Mouse (Mus musculus): ENCODE data around the gene Wnt9b. TPM values are rescaled to one million over a fixed set of nuclear protein-coding genes. Genes with fewer than 3 reads are reported as not detected.

Wnt9b gene
- polyA plus RNA-seq, 1 experiment, result not detected

- Histone ChIP-seq H3K4me3 (ENCODE audit: insufficient read depth, low read length) (no peak overlapping the region), H3K4me1 (ENCODE audit: control insufficient read depth, insufficient read depth, low read length) (no peaks in the 10 kb centered on the region), H3K27ac (ENCODE audit: insufficient read depth, low read depth, low read length) (no peak overlapping the region)
- TF ChIP-seq POLR2A (IDR thresholded peaks at IDR 0.05; ENCODE audit: borderline replicate concordance, low read depth, low read length) (no peak), CTCF (IDR thresholded peaks at IDR 0.05; ENCODE audit: low read depth, low read length) (no peak)
Measured at GRCm38 (mm10) chr11:103711851-103712587, 37.6 kb downstream of the Wnt9b start.

GRCm38 (mm10) chr11:103709982-103710381 is 39.6 kb downstream of the Wnt9b start:
- H3K4me3 ChIP-seq (ENCODE audit: insufficient read depth, low read length), result no peak overlapping the region
- no peaks in the 10 kb centered on the region for H3K4me1 ChIP-seq (ENCODE audit: control insufficient read depth, insufficient read depth, low read length)
- TF ChIP-seq CTCF (IDR thresholded peaks at IDR 0.05; ENCODE audit: low read depth, low read length) (no peak), POLR2A (IDR thresholded peaks at IDR 0.05; ENCODE audit: borderline replicate concordance, low read depth, low read length) (no peak)
- H3K27ac ChIP-seq (ENCODE audit: insufficient read depth, low read depth, low read length), result no peak overlapping the region

- no peak overlapping the region for H3K27ac ChIP-seq (ENCODE audit: insufficient read depth, low read depth, low read length)
- H3K4me1 ChIP-seq (ENCODE audit: control insufficient read depth, insufficient read depth, low read length), result no peaks in the 10 kb centered on the region
- no peak overlapping the region for H3K4me3 ChIP-seq (ENCODE audit: insufficient read depth, low read length)
- no peak for TF ChIP-seq POLR2A (IDR thresholded peaks at IDR 0.05; ENCODE audit: borderline replicate concordance, low read depth, low read length)
- TF ChIP-seq CTCF (IDR thresholded peaks at IDR 0.05; ENCODE audit: low read depth, low read length), result no peak
Measured at GRCm38 (mm10) chr11:103707005-103707404, 42.6 kb downstream of the Wnt9b start.

- H3K4me1 ChIP-seq (ENCODE audit: control insufficient read depth, insufficient read depth, low read length), result peaks cover 11% of the 10 kb centered on the region
- no peak for TF ChIP-seq POLR2A (IDR thresholded peaks at IDR 0.05; ENCODE audit: borderline replicate concordance, low read depth, low read length)
- no peak for TF ChIP-seq CTCF (IDR thresholded peaks at IDR 0.05; ENCODE audit: low read depth, low read length)
- peak overlapping the region; percentile 100 for H3K27ac ChIP-seq (ENCODE audit: insufficient read depth, low read depth, low read length)
- peak overlapping the region; percentile 96 for H3K4me3 ChIP-seq (ENCODE audit: insufficient read depth, low read length)
Measured at GRCm38 (mm10) chr11:103698226-103698625, 51.4 kb downstream of the Wnt9b start.

GRCm38 (mm10) chr11:103697565-103698176 is 52.0 kb downstream of the Wnt9b start, which contains the start of gene Gosr2:
TSS of gene Gosr2 (minus strand) at chr11:103697898.
- TF ChIP-seq POLR2A (IDR thresholded peaks at IDR 0.05; ENCODE audit: borderline replicate concordance, low read depth, low read length), result peak; percentile 43; the same call in 1 of the 2 replicates
- TF ChIP-seq CTCF (IDR thresholded peaks at IDR 0.05; ENCODE audit: low read depth, low read length), result no peak
- H3K4me1 ChIP-seq (ENCODE audit: control insufficient read depth, insufficient read depth, low read length), result peaks cover 12% of the 10 kb centered on the region
- peak within 1 kb of the TSS; percentile 96 for H3K4me3 ChIP-seq (ENCODE audit: insufficient read depth, low read length)
- peak within 1 kb of the TSS; percentile 100 for H3K27ac ChIP-seq (ENCODE audit: insufficient read depth, low read depth, low read length)

- peaks cover 15% of the 10 kb centered on the region for H3K4me1 ChIP-seq (ENCODE audit: control insufficient read depth, insufficient read depth, low read length)
- H3K27ac ChIP-seq (ENCODE audit: insufficient read depth, low read depth, low read length), result peak overlapping the region; percentile 100
- TF ChIP-seq CTCF (IDR thresholded peaks at IDR 0.05; ENCODE audit: low read depth, low read length) (no peak), POLR2A (IDR thresholded peaks at IDR 0.05; ENCODE audit: borderline replicate concordance, low read depth, low read length) (no peak)
- peak overlapping the region; percentile 96 for H3K4me3 ChIP-seq (ENCODE audit: insufficient read depth, low read length)
Measured at GRCm38 (mm10) chr11:103696851-103697564, 52.6 kb downstream of the Wnt9b start.

GRCm38 (mm10) chr11:103693241-103693640 is 56.4 kb downstream of the Wnt9b start:
- Histone ChIP-seq H3K4me1 (ENCODE audit: control insufficient read depth, insufficient read depth, low read length) (peaks cover 46% of the 10 kb centered on the region), H3K4me3 (ENCODE audit: insufficient read depth, low read length) (no peak overlapping the region), H3K27ac (ENCODE audit: insufficient read depth, low read depth, low read length) (no peak overlapping the region)
- TF ChIP-seq CTCF (IDR thresholded peaks at IDR 0.05; ENCODE audit: low read depth, low read length), result no peak
- no peak for TF ChIP-seq POLR2A (IDR thresholded peaks at IDR 0.05; ENCODE audit: borderline replicate concordance, low read depth, low read length)

- H3K27ac ChIP-seq (ENCODE audit: insufficient read depth, low read depth, low read length), result no peak overlapping the region
- TF ChIP-seq POLR2A (IDR thresholded peaks at IDR 0.05; ENCODE audit: borderline replicate concordance, low read depth, low read length) (no peak), CTCF (IDR thresholded peaks at IDR 0.05; ENCODE audit: low read depth, low read length) (no peak)
- peaks cover 61% of the 10 kb centered on the region for H3K4me1 ChIP-seq (ENCODE audit: control insufficient read depth, insufficient read depth, low read length)
- H3K4me3 ChIP-seq (ENCODE audit: insufficient read depth, low read length), result no peak overlapping the region
Measured at GRCm38 (mm10) chr11:103691036-103691435, 58.6 kb downstream of the Wnt9b start.

GRCm38 (mm10) chr11:103688980-103689378 is 60.6 kb downstream of the Wnt9b start:
- H3K4me3 ChIP-seq (ENCODE audit: insufficient read depth, low read length), result no peak overlapping the region
- TF ChIP-seq POLR2A (IDR thresholded peaks at IDR 0.05; ENCODE audit: borderline replicate concordance, low read depth, low read length) (no peak), CTCF (IDR thresholded peaks at IDR 0.05; ENCODE audit: low read depth, low read length) (no peak)
- H3K4me1 ChIP-seq (ENCODE audit: control insufficient read depth, insufficient read depth, low read length), result peaks cover 74% of the 10 kb centered on the region
- H3K27ac ChIP-seq (ENCODE audit: insufficient read depth, low read depth, low read length), result peak overlapping the region; percentile 67

Data from bone marrow macrophage, adult 2 months (primary cell).